Mouse (Mus musculus): Measurements from ENCODE around the gene Cdr2. TPM values are rescaled to one million over a fixed set of nuclear protein-coding genes. Genes with fewer than 3 reads are reported as not detected.

The Cdr2 gene
- polyA plus RNA-seq, 1 experiment from 2014 or later, result 18.1 TPM

GRCm38 (mm10) chr7:120999021-120999530 is 17.0 kb upstream of the Cdr2 start:
- no peaks in the 10 kb centered on the region for H3K9me3 ChIP-seq (ENCODE audit: low read length)
- H3K9ac ChIP-seq (replicated peaks), result no peak overlapping the region

GRCm38 (mm10) chr7:120991191-120991590 is 9.1 kb upstream of the Cdr2 start:
- no peak overlapping the region for H3K9ac ChIP-seq (replicated peaks)
- H3K4me3 ChIP-seq (ENCODE audit: low read depth, low read length), result no peak overlapping the region
- 74% methylated on average over 8 of the region's 8 CpGs for WGBS (ENCODE audit: insufficient replicate concordance)
- no peak overlapping the region for H3K4me2 ChIP-seq (ENCODE audit: low read depth, low read length)
- H3K27ac ChIP-seq (ENCODE audit: low read depth), result no peak overlapping the region
- H3K9me3 ChIP-seq (ENCODE audit: low read length), result no peaks in the 10 kb centered on the region
- no peaks in the 10 kb centered on the region for H3K4me1 ChIP-seq (ENCODE audit: insufficient read depth)
- ATAC-seq (no peak), DNase-seq (no peak)
- H3K27me3 ChIP-seq (ENCODE audit: insufficient read depth, low read length), result no peaks in the 10 kb centered on the region
- H3K36me3 ChIP-seq (replicated peaks; ENCODE audit: insufficient read depth, low read length), result no peaks in the 10 kb centered on the region
- TF ChIP-seq CTCF (IDR thresholded peaks at IDR 0.05; ENCODE audit: low read depth) (no peak), EP300 (IDR thresholded peaks at IDR 0.05; ENCODE audit: low read depth) (no peak)

More at GRCm38 (mm10) chr7:120999021-120999530, 17.0 kb upstream of the Cdr2 start:
- H3K27ac ChIP-seq (ENCODE audit: low read depth), result no peak overlapping the region
- DNase-seq, result no peak
- no peak for ATAC-seq
- no peaks in the 10 kb centered on the region for H3K27me3 ChIP-seq (ENCODE audit: insufficient read depth, low read length)
- H3K4me2 ChIP-seq (ENCODE audit: low read depth, low read length), result no peak overlapping the region
- WGBS (ENCODE audit: insufficient replicate concordance), result 62% methylated on average over 2 of the region's 2 CpGs
- H3K4me1 ChIP-seq (ENCODE audit: insufficient read depth), result no peaks in the 10 kb centered on the region
- no peaks in the 10 kb centered on the region for H3K36me3 ChIP-seq (replicated peaks; ENCODE audit: insufficient read depth, low read length)
- no peak overlapping the region for H3K4me3 ChIP-seq (ENCODE audit: low read depth, low read length)
- no peak for TF ChIP-seq CTCF (IDR thresholded peaks at IDR 0.05; ENCODE audit: low read depth)
- no peak for TF ChIP-seq EP300 (IDR thresholded peaks at IDR 0.05; ENCODE audit: low read depth)

DNA sequence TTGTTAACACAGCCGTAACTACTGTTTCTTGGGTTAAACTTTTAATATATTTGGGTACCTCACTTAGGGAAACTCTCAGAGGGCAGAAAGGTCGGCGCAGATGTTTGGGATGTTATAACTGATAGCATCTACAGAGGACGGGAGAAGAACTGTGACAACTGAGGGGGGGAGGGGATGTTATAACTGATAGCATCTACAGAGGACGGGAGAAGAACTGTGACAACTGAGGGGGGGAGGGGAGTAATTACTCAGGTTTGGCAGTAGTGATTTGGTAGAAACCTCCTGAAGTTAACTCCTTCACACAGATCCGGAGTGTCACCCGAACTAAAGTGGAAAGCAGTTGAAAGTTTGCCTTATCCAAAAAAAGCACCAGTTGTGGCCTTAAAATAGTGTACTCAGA is 856 bp upstream of the Cdr2 start:
- WGBS (ENCODE audit: insufficient replicate concordance), result 6% methylated on average over 7 of the region's 7 CpGs
- no peaks in the 10 kb centered on the region for H3K36me3 ChIP-seq (replicated peaks; ENCODE audit: insufficient read depth, low read length)
- peak overlapping the region; percentile 85 for H3K4me3 ChIP-seq (ENCODE audit: low read depth, low read length)
- no peaks in the 10 kb centered on the region for H3K9me3 ChIP-seq (ENCODE audit: low read length)
- H3K9ac ChIP-seq (replicated peaks), result peak overlapping the region; percentile 69
- DNase-seq, result no peak
- peak overlapping the region; percentile 96 for H3K4me2 ChIP-seq (ENCODE audit: low read depth, low read length)
- ATAC-seq, result no peak
- no peak for TF ChIP-seq CTCF (IDR thresholded peaks at IDR 0.05; ENCODE audit: low read depth)
- no peak for TF ChIP-seq EP300 (IDR thresholded peaks at IDR 0.05; ENCODE audit: low read depth)
- H3K27me3 ChIP-seq (ENCODE audit: insufficient read depth, low read length), result peaks cover 4% of the 10 kb centered on the region; the same call in 1 of the 2 replicates
- H3K27ac ChIP-seq (ENCODE audit: low read depth), result no peak overlapping the region
- peaks cover 6% of the 10 kb centered on the region; the same call in 1 of the 2 replicates for H3K4me1 ChIP-seq (ENCODE audit: insufficient read depth)

DNA sequence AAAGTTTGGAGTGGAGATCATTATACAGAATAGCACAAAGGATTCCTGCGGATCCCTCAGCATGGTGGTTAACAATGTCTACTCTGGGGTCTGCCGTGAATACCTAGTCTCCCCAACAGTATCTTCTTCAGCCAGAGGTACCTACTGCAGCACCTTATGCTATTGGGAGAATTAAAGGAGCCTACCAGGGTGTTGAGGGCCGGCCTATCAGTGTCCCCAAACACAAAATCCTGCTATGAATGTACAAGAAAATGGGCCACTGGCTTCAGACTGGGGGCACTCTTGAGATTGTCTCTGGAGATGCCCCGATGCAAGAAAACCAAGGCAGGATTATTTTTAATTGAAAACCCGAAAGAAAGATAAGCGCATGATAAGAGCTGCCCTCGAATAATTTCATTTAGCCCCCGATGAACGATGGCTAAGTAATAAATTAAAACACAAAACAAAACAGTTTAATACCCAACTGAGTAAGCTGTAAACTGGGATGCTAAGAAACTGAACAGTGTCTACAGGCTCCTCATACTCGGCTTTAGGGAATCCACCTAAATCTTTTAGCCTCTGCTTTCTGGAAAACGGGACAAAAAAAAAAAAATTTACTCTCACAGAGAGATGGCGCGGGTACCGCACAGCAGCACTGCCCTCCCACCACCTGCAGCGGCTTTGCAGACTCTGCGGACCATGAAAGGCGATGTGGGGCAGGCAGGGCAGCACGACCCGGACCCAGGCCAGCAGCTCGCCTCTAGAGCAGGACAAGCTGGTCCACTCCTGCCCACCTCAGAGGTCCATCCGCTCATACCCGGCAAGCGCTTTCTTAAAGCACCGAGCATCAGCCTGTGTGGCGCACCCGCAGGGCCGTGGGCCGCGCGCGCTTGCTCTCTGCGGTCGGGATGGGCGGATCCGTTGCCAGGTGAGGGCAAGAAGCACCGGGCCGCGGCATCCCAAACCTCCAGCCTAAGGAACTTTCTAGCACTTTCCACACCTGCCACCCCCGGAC is 884 bp downstream of the Cdr2 start:
- ATAC-seq (peak; percentile 64), DNase-seq (peak; percentile 79)
- peaks cover 7% of the 10 kb centered on the region; the same call in 1 of the 2 replicates for H3K4me1 ChIP-seq (ENCODE audit: insufficient read depth)
- H3K27me3 ChIP-seq (ENCODE audit: insufficient read depth, low read length), result peaks cover 4% of the 10 kb centered on the region; the same call in 1 of the 2 replicates
- H3K27ac ChIP-seq (ENCODE audit: low read depth), result peak overlapping the region; percentile 93
- TF ChIP-seq CTCF (IDR thresholded peaks at IDR 0.05; ENCODE audit: low read depth) (no peak), EP300 (IDR thresholded peaks at IDR 0.05; ENCODE audit: low read depth) (no peak)
- peak overlapping the region; percentile 81 for H3K9ac ChIP-seq (replicated peaks)
- WGBS (ENCODE audit: insufficient replicate concordance), result 6% methylated on average over 39 of the region's 39 CpGs
- H3K9me3 ChIP-seq (ENCODE audit: low read length), result no peaks in the 10 kb centered on the region
- H3K36me3 ChIP-seq (replicated peaks; ENCODE audit: insufficient read depth, low read length), result no peaks in the 10 kb centered on the region
- H3K4me2 ChIP-seq (ENCODE audit: low read depth, low read length), result peak overlapping the region; percentile 96
- peak overlapping the region; percentile 85 for H3K4me3 ChIP-seq (ENCODE audit: low read depth, low read length)

DNA sequence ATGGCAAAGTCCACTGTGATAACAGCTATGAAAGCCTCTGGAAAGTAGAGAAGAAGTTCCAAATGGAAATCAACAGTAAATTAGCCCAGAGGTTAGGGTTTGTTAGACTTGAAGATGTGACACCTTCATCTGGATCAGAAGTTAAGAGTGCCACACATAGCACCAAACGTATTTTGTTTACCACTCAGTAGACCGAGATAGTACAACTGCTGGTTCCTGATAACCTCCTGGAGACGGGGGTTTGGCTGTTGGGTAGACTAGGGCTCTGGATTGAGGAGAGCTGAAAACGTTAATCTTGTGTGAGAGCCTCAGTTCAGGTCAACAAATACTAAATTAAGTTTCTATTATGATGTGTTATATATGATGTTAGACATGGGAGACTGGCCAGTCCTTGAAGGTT is 2.1 kb downstream of the Cdr2 start:
- Histone ChIP-seq H3K9ac (replicated peaks) (peak overlapping the region; percentile 81), H3K9me3 (ENCODE audit: low read length) (no peaks in the 10 kb centered on the region), H3K36me3 (replicated peaks; ENCODE audit: insufficient read depth, low read length) (no peaks in the 10 kb centered on the region), H3K4me3 (ENCODE audit: low read depth, low read length) (peak overlapping the region; percentile 85), H3K27me3 (ENCODE audit: insufficient read depth, low read length) (peaks cover 4% of the 10 kb centered on the region; the same call in 1 of the 2 replicates), H3K27ac (ENCODE audit: low read depth) (peak overlapping the region; percentile 93), H3K4me2 (ENCODE audit: low read depth, low read length) (peak overlapping the region; percentile 96), H3K4me1 (ENCODE audit: insufficient read depth) (peaks cover 7% of the 10 kb centered on the region; the same call in 1 of the 2 replicates)
- TF ChIP-seq CTCF (IDR thresholded peaks at IDR 0.05; ENCODE audit: low read depth), result no peak
- peak; percentile 97 for TF ChIP-seq EP300 (IDR thresholded peaks at IDR 0.05; ENCODE audit: low read depth)
- DNase-seq (peak; percentile 47), ATAC-seq (peak; percentile 71)
- WGBS (ENCODE audit: insufficient replicate concordance), result 40% methylated on average over 4 of the region's 4 CpGs

GRCm38 (mm10) chr7:120977063-120977462 is 5.0 kb downstream of the Cdr2 start:
- H3K4me2 ChIP-seq (ENCODE audit: low read depth, low read length), result peak overlapping the region; percentile 27
- no peak overlapping the region for H3K27ac ChIP-seq (ENCODE audit: low read depth)
- no peak overlapping the region for H3K4me3 ChIP-seq (ENCODE audit: low read depth, low read length)
- H3K9me3 ChIP-seq (ENCODE audit: low read length), result no peaks in the 10 kb centered on the region
- no peak overlapping the region for H3K9ac ChIP-seq (replicated peaks)
- TF ChIP-seq CTCF (IDR thresholded peaks at IDR 0.05; ENCODE audit: low read depth), result no peak
- no peak for TF ChIP-seq EP300 (IDR thresholded peaks at IDR 0.05; ENCODE audit: low read depth)
- DNase-seq (no peak), ATAC-seq (no peak)
- peaks cover 18% of the 10 kb centered on the region for H3K4me1 ChIP-seq (ENCODE audit: insufficient read depth)
- no peaks in the 10 kb centered on the region for H3K36me3 ChIP-seq (replicated peaks; ENCODE audit: insufficient read depth, low read length)
- H3K27me3 ChIP-seq (ENCODE audit: insufficient read depth, low read length), result no peaks in the 10 kb centered on the region
- WGBS (ENCODE audit: insufficient replicate concordance), result 60% methylated on average over 7 of the region's 7 CpGs

Data from liver, postnatal 0 days (tissue).